Mouse (Mus musculus): ENCODE measurements around the gene Pdpk1. TPM values are rescaled to one million over a fixed set of nuclear protein-coding genes. Genes with fewer than 3 reads are reported as not detected.

Gene Pdpk1
- 28.7 and 29.4 TPM in 2 replicates for polyA plus RNA-seq (2015; fragmentation: Nextera tagmentation; extraction: Ambion mirVana)

GRCm38 (mm10) chr17:24150824-24151223 is at the start of gene Pdpk1:
Gene Pdpk1, minus strand, starts transcription at chr17:24150924.
- Histone ChIP-seq H3K9ac (ENCODE audit: low read depth, low read length) (peak within 1 kb of the TSS; percentile 43; the same call in 1 of the 2 replicates), H3K27ac (no peak within 1 kb of the TSS), H3K27me3 (ENCODE audit: insufficient read depth, low read length) (no peaks in the 10 kb centered on the region), H3K36me3 (ENCODE audit: insufficient read depth, low read length) (0 out of 2 replicates have a peak, but pooled peaks cover 2% of the 10 kb centered on the region), H3K9me3 (replicated peaks; ENCODE audit: low read length) (no peaks in the 10 kb centered on the region), H3K4me1 (replicated peaks; ENCODE audit: insufficient read depth, low read length) (no peaks in the 10 kb centered on the region), H3K4me3 (replicated peaks; ENCODE audit: low read depth, low read length) (peak within 1 kb of the TSS; percentile 30), H3K4me2 (ENCODE audit: low read length) (peak within 1 kb of the TSS; percentile 68)
- 80% methylated on average over 2 of the region's 2 CpGs for WGBS
- no peak for DNase-seq (ENCODE audit: low spot score)
- no peak for ATAC-seq (replicated peaks; ENCODE audit: low FRiP score, low read depth)
- no peak for TF ChIP-seq CTCF (IDR thresholded peaks at IDR 0.05; ENCODE audit: low read depth)

DNA sequence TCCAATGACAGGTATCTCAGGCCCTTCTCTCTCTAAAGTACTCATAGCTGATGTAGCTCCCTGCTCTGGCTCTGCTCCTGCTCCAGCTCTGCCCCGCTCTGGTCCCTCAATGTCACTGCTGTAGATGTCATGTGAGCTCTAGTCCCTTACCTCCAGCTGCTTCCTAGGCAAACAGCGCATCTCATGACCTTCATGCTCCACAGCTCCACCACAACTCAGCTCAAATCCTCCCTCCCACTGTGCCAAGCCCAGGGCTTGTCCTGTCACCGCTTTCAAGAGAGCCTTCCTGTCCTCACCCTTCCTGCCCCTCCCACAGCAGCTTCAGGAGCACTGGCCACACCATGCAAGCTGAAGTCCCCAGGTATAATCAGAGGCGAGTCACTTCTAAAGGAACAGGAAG is 49.0 kb upstream of the Pdpk1 start:
- Histone ChIP-seq H3K36me3 (ENCODE audit: insufficient read depth, low read length) (no peaks in the 10 kb centered on the region), H3K27ac (no peak overlapping the region), H3K9ac (ENCODE audit: low read depth, low read length) (no peak overlapping the region), H3K27me3 (ENCODE audit: insufficient read depth, low read length) (no peaks in the 10 kb centered on the region), H3K4me2 (ENCODE audit: low read length) (no peak overlapping the region), H3K4me1 (replicated peaks; ENCODE audit: insufficient read depth, low read length) (peaks cover 6% of the 10 kb centered on the region), H3K9me3 (replicated peaks; ENCODE audit: low read length) (no peaks in the 10 kb centered on the region), H3K4me3 (replicated peaks; ENCODE audit: low read depth, low read length) (no peak overlapping the region)
- DNase-seq (ENCODE audit: low spot score) (no peak), ATAC-seq (replicated peaks; ENCODE audit: low FRiP score, low read depth) (no peak)
- 51% methylated on average over 4 of the region's 4 CpGs for WGBS
- no peak for TF ChIP-seq CTCF (IDR thresholded peaks at IDR 0.05; ENCODE audit: low read depth)

GRCm38 (mm10) chr17:24199252-24199651 is 48.5 kb upstream of the Pdpk1 start:
- TF ChIP-seq CTCF (IDR thresholded peaks at IDR 0.05; ENCODE audit: low read depth), result no peak
- Histone ChIP-seq H3K9me3 (replicated peaks; ENCODE audit: low read length) (no peaks in the 10 kb centered on the region), H3K4me1 (replicated peaks; ENCODE audit: insufficient read depth, low read length) (peaks cover 4% of the 10 kb centered on the region; the same call in 1 of the 2 replicates), H3K36me3 (ENCODE audit: insufficient read depth, low read length) (no peaks in the 10 kb centered on the region), H3K27me3 (ENCODE audit: insufficient read depth, low read length) (no peaks in the 10 kb centered on the region), H3K4me2 (ENCODE audit: low read length) (no peak overlapping the region), H3K9ac (ENCODE audit: low read depth, low read length) (no peak overlapping the region), H3K4me3 (replicated peaks; ENCODE audit: low read depth, low read length) (no peak overlapping the region), H3K27ac (no peak overlapping the region)
- WGBS, result 88% methylated on average over 4 of the region's 4 CpGs
- ATAC-seq (replicated peaks; ENCODE audit: low FRiP score, low read depth), result no peak
- no peak for DNase-seq (ENCODE audit: low spot score)

DNA sequence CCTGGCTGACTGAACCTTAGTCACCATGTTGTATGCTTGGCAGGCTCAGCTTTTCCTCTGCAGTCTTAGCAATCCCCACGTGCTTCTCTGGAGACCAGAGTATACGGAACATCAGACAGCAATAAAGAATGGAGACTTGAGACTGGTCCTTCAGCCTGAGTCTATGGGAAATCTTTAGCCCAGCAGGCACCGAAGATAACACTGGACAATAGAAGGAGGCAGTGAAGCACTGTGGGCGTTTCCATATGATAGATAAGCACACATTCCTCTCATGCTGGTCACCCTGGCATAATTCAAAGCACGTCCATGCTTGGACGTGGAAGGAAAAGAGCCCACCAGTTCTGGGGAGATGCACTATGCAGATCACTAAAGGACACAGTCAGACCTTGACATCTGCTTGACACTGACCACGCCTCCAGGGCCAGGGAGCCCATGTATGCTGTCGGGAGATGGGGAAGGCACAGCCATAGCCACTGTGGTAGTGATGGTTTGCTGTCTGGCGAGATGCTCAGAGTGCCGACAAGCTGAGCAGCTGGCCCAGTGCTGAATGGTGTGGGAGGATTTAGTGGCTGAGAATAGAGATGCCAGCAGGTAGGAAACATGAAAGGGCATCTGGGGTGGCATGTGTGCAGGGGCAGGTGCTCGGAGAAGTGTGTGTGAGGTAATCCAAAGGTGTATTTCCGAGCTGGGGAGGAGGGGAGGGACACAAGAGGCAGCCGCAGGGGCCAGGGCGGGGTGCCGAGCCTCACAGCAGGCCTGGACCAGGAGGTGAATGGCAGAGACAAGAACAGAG is 46.5 kb upstream of the Pdpk1 start:
- 69% methylated on average over 15 of the region's 15 CpGs for WGBS
- no peaks in the 10 kb centered on the region for H3K36me3 ChIP-seq (ENCODE audit: insufficient read depth, low read length)
- ATAC-seq (replicated peaks; ENCODE audit: low FRiP score, low read depth) (no peak), DNase-seq (ENCODE audit: low spot score) (no peak)
- H3K4me3 ChIP-seq (replicated peaks; ENCODE audit: low read depth, low read length), result no peak overlapping the region
- H3K27me3 ChIP-seq (ENCODE audit: insufficient read depth, low read length), result no peaks in the 10 kb centered on the region
- H3K4me2 ChIP-seq (ENCODE audit: low read length), result no peak overlapping the region
- no peak overlapping the region for H3K27ac ChIP-seq
- H3K9me3 ChIP-seq (replicated peaks; ENCODE audit: low read length), result no peaks in the 10 kb centered on the region
- TF ChIP-seq CTCF (IDR thresholded peaks at IDR 0.05; ENCODE audit: low read depth), result no peak
- H3K9ac ChIP-seq (ENCODE audit: low read depth, low read length), result no peak overlapping the region
- peaks cover 4% of the 10 kb centered on the region; the same call in 1 of the 2 replicates for H3K4me1 ChIP-seq (replicated peaks; ENCODE audit: insufficient read depth, low read length)

GRCm38 (mm10) chr17:24195349-24195748 is 44.6 kb upstream of the Pdpk1 start:
- WGBS, result 61% methylated on average over 2 of the region's 2 CpGs
- no peak for ATAC-seq (replicated peaks; ENCODE audit: low FRiP score, low read depth)
- no peak for TF ChIP-seq CTCF (IDR thresholded peaks at IDR 0.05; ENCODE audit: low read depth)
- Histone ChIP-seq H3K4me1 (replicated peaks; ENCODE audit: insufficient read depth, low read length) (peaks cover 4% of the 10 kb centered on the region; the same call in 1 of the 2 replicates), H3K27me3 (ENCODE audit: insufficient read depth, low read length) (no peaks in the 10 kb centered on the region), H3K9me3 (replicated peaks; ENCODE audit: low read length) (no peaks in the 10 kb centered on the region), H3K4me2 (ENCODE audit: low read length) (no peak overlapping the region), H3K9ac (ENCODE audit: low read depth, low read length) (no peak overlapping the region), H3K4me3 (replicated peaks; ENCODE audit: low read depth, low read length) (no peak overlapping the region), H3K36me3 (ENCODE audit: insufficient read depth, low read length) (no peaks in the 10 kb centered on the region), H3K27ac (no peak overlapping the region)
- DNase-seq (ENCODE audit: low spot score), result no peak

DNA sequence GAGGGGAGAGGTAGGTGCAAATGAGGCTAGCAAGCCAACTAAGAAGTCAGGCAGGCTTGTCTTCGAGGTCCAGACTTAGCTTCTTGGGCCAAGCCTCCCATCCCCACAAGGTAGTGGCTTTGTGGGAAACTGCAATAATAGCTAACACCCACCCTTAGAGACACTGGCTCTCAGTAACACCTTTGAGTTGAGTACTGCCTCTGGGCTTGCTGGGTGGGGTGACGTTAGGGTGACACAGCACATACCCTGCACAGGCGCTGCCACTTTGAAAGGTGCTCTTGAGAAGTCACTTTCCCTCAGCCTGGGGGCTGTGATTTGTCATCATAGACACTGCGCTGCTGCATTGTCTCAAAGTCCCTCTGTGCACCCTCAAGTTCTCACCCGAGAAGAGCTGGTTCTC is 43.0 kb upstream of the Pdpk1 start:
- 81% methylated on average over 5 of the region's 5 CpGs for WGBS
- no peak overlapping the region for H3K4me3 ChIP-seq (replicated peaks; ENCODE audit: low read depth, low read length)

More for the DNA sequence above, 43.0 kb upstream of the Pdpk1 start:
- DNase-seq (ENCODE audit: low spot score) (no peak), ATAC-seq (replicated peaks; ENCODE audit: low FRiP score, low read depth) (no peak)
- no peaks in the 10 kb centered on the region for H3K27me3 ChIP-seq (ENCODE audit: insufficient read depth, low read length)
- no peaks in the 10 kb centered on the region for H3K36me3 ChIP-seq (ENCODE audit: insufficient read depth, low read length)
- no peak overlapping the region for H3K4me2 ChIP-seq (ENCODE audit: low read length)
- no peaks in the 10 kb centered on the region for H3K4me1 ChIP-seq (replicated peaks; ENCODE audit: insufficient read depth, low read length)
- no peak for TF ChIP-seq CTCF (IDR thresholded peaks at IDR 0.05; ENCODE audit: low read depth)
- no peak overlapping the region for H3K9ac ChIP-seq (ENCODE audit: low read depth, low read length)
- no peaks in the 10 kb centered on the region for H3K9me3 ChIP-seq (replicated peaks; ENCODE audit: low read length)
- H3K27ac ChIP-seq, result no peak overlapping the region
